Mouse (Mus musculus): ENCODE results near the gene Btnl4. TPM values are rescaled to one million over a fixed set of nuclear protein-coding genes. Genes with fewer than 3 reads are reported as not detected.

Gene Btnl4
- polyA plus RNA-seq, 3 experiments from 2014 or later = not detected

GRCm38 (mm10) chr17:34437120-34437519 is 40.0 kb downstream of the Btnl4 start:
- no peak for ATAC-seq

DNA sequence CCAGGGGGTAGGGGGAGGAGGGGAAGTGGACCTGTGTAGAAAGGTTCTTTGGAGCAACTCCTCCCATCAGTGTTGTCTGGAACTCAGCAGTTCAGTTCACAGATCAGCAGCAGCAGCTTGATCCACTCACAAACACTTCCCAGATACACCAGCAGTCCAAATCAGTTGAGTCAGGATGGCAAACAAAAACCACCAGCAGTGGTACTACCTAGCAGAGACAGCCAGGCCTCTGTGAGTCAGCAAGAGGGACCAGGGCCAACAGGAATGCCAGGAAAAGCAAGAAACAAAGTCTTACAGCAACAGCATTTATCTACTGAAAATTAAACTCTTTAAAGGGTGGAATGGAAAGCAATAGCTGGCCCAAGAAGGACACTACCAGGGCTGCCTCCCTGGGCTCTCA is 49.5 kb downstream of the Btnl4 start:
- no peak for ATAC-seq

- ATAC-seq = no peak
Measured at GRCm38 (mm10) chr17:34420014-34420413, 57.1 kb downstream of the Btnl4 start.

Other genes with a start within 250 kb of the Btnl4 start
- 10 to 100 TPM in 2 of 3 experiments, 1 to 10 TPM in 1; 8.4 to 87.4 (median 63.4) TPM for gene H2-Ob, start 238.4 kb downstream of the Btnl4 start, polyA plus RNA-seq (2017; shearing (Covaris generic))
- gene H2-Ab1, start 219.6 kb downstream of the Btnl4 start, polyA plus RNA-seq (2017; shearing (Covaris generic)) = 10 to 100 TPM in 2 of 3 experiments, 1 to 10 TPM in 1; 4.3 to 76.2 (median 34.9) TPM
- gene H2-Aa, start 189.5 kb downstream of the Btnl4 start, polyA plus RNA-seq (2017; shearing (Covaris generic)) = 10 to 100 TPM in 2 of 3 experiments, 1 to 10 TPM in 1; 9.3 to 75.1 (median 44.7) TPM
- gene H2-Eb1, start 171.5 kb downstream of the Btnl4 start, polyA plus RNA-seq (2017; shearing (Covaris generic)) = 10 to 100 TPM; 15.0 to 67.6 (median 57.7) TPM
- under 1 TPM in 2 of 3 experiments, not detected in 1; 0.28 to 0.44 TPM for gene H2-Eb2, start 151.7 kb downstream of the Btnl4 start, polyA plus RNA-seq (2017; shearing (Covaris generic))
- gene Btnl2, start 122.5 kb downstream of the Btnl4 start, polyA plus RNA-seq (2017; shearing (Covaris generic)) = not detected
- not detected for gene Btnl1, start 100.2 kb downstream of the Btnl4 start, polyA plus RNA-seq (2017; shearing (Covaris generic))
- 1 to 10 TPM in 1 of 3 experiments, under 1 TPM in 1, not detected in 1; 0.81 to 2.5 TPM for gene BC051142, start 78.5 kb downstream of the Btnl4 start, polyA plus RNA-seq (2017; shearing (Covaris generic))
- not detected for gene Btnl6, start 40.0 kb upstream of the Btnl4 start, polyA plus RNA-seq (2017; shearing (Covaris generic))
- under 1 TPM in 2 of 3 experiments, not detected in 1; 0.62 to 0.72 TPM for gene Notch4, start 87.0 kb upstream of the Btnl4 start, polyA plus RNA-seq (2017; shearing (Covaris generic))
- gene Gpsm3, start 112.5 kb upstream of the Btnl4 start, polyA plus RNA-seq (2017; shearing (Covaris generic)) = 100 to 1,000 TPM; 236 to 278 (median 276) TPM
- 10 to 100 TPM in 1 of 3 experiments, 1 to 10 TPM in 2; 4.1 to 11.8 (median 8.8) TPM for gene Pbx2, start 113.9 kb upstream of the Btnl4 start, polyA plus RNA-seq (2017; shearing (Covaris generic))
- gene Ager, start 120.5 kb upstream of the Btnl4 start, polyA plus RNA-seq (2017; shearing (Covaris generic)) = 1 to 10 TPM in 2 of 3 experiments, under 1 TPM in 1; 0.58 to 3.7 (median 2.3) TPM
- gene Rnf5, start 126.4 kb upstream of the Btnl4 start, polyA plus RNA-seq (2017; shearing (Covaris generic)) = 10 to 100 TPM; 41.2 to 71.2 (median 59.5) TPM
- gene Agpat1, start 126.9 kb upstream of the Btnl4 start, polyA plus RNA-seq (2017; shearing (Covaris generic)) = 10 to 100 TPM; 14.5 to 20.8 (median 19.4) TPM
- gene Egfl8, start 138.7 kb upstream of the Btnl4 start, polyA plus RNA-seq (2017; shearing (Covaris generic)) = 1 to 10 TPM; 1.1 to 2.1 (median 1.2) TPM
- gene Ppt2, start 151.2 kb upstream of the Btnl4 start, polyA plus RNA-seq (2017; shearing (Covaris generic)) = 10 to 100 TPM; 18.8 to 22.9 (median 20.6) TPM
- gene Prrt1, start 152.2 kb upstream of the Btnl4 start, polyA plus RNA-seq (2017; shearing (Covaris generic)) = 1 to 10 TPM in 2 of 3 experiments, under 1 TPM in 1; 0.79 to 4.0 (median 3.7) TPM
- 1 to 10 TPM; 4.4 to 5.8 (median 5.2) TPM for gene Fkbpl, start 167.4 kb upstream of the Btnl4 start, polyA plus RNA-seq (2017; shearing (Covaris generic))
- 10 to 100 TPM; 19.0 to 21.9 (median 19.3) TPM for gene Atf6b, start 169.8 kb upstream of the Btnl4 start, polyA plus RNA-seq (2017; shearing (Covaris generic))
- not detected for gene Tnxb, start 193.2 kb upstream of the Btnl4 start, polyA plus RNA-seq (2017; shearing (Covaris generic))

Measured in inflammation-experienced regulatory T-cells, adult 6 months (primary cell).